Mouse (Mus musculus) kidney, embryonic 15.5 days (tissue): Measurements from ENCODE around the gene Ncoa3. TPM values are rescaled to one million over a fixed set of nuclear protein-coding genes. Genes with fewer than 3 reads are reported as not detected.
A peak's percentile ranks its signal among the peaks of the same experiment; 100 is the strongest.

Source experiments
- ATAC-seq: fragments of 200-750 bp; cut with Nextera tagmentation; replicated peaks from 2 replicates; pipeline ENCODE4 v1.8.0; 2017; ENCODE audit warnings: moderate TSS enrichment; ENCODE audit not compliant: low FRiP score
- H3K27ac ChIP-seq: fragments of 300-500 bp; sonication (generic); 2 replicates; pipeline ENCODE4 v1.5.1; 2015; ENCODE audit warnings: mild to moderate bottlenecking, inconsistent platforms
- H3K27me3 ChIP-seq: fragments of 300-500 bp; sonication (generic); 2 replicates; pipeline ENCODE4 v1.6.1; 2015; ENCODE audit warnings: inconsistent platforms
- H3K36me3 ChIP-seq: fragments of 300-500 bp; sonication (generic); 2 replicates; pipeline ENCODE4 v1.6.1; 2015; ENCODE audit warnings: inconsistent platforms
- H3K4me1 ChIP-seq: fragments of 300-500 bp; sonication (generic); 2 replicates; pipeline ENCODE4 v1.6.1; 2015; ENCODE audit warnings: inconsistent platforms
- H3K4me2 ChIP-seq: fragments of 300-500 bp; sonication (generic); 2 replicates; pipeline ENCODE4 v1.6.1; 2015; ENCODE audit warnings: moderate library complexity, mild to moderate bottlenecking, inconsistent platforms
- H3K4me3 ChIP-seq: fragments of 300-500 bp; sonication (generic); replicated peaks from 2 replicates; pipeline ENCODE4 v1.5.1; 2015; ENCODE audit warnings: mild to moderate bottlenecking, inconsistent platforms
- H3K9ac ChIP-seq: fragments of 300-500 bp; sonication (generic); 2 replicates; pipeline ENCODE4 v1.6.1; 2015; ENCODE audit warnings: mild to moderate bottlenecking, inconsistent platforms
- H3K9me3 ChIP-seq: fragments of 300-500 bp; sonication (generic); replicated peaks from 2 replicates; pipeline ENCODE4 v1.6.1; 2016; ENCODE audit warnings: inconsistent platforms
- WGBS: fragments of 180-500 bp; shearing (Covaris S2); methylation state at CpG from one replicate; pipeline ENCODE4 v1.1.7; 2015; ENCODE audit warnings: mixed read lengths; 5-methylcytosine and 5-hydroxymethylcytosine counted together
- polyA plus RNA-seq: library from polyadenylated mRNA; unstranded; fragments of >200 nt; fragmentation: Nextera tagmentation; extraction: Ambion mirVana; gene quantifications from 2 replicates; pipeline ENCODE4 v1.2.1, GENCODE M21; 2015

Gene Ncoa3
- polyA plus RNA-seq, 1 experiment from 2014 or later: 19.2 TPM

DNA sequence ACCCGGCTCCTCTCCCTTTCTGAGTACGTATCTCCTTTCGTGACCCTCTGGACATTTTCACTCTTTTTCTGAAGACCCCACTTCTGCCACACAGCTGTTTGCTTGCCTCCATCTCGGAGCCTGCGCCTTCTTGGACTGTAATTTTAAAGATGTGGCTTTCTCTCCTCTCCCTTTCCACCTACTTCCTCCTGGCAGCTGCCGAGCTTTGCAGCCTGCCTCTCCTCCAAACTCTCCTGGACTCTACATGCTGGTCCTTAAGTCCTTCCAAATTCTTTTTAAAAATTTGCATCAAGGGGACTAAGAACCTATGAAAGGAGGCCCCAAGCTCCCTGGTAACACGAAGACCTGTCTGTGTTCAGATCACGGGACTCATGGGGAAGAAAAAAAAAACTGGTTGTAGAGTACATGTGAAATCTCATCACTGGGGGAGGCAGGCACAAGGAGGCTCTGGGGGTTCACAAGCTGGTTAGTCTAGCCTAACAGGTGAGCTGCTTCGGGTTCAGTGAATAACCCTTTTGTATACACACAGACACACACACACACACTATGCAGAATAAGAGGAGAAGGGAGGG is 35.1 kb upstream of the Ncoa3 start:
- no peak overlapping the region for H3K9ac ChIP-seq

DNA sequence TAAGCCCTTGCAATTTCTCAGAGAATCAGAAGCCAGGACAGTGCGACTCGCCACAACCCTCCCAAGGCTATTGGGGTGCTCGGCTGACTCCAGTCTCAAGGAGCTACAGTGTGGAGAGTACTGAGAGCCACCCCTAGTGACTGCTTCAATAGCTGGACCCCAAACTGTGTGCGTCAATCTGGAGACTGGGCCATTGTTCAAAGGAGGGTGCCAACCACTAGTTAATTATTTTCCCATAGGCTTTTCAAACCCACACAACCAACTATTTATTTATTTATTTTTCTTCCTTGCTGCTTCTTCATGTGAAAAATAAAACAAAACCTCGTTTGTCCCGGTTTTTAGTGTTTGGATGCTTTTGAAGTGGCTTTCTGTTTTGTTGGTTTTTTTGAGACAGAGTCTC is 33.9 kb upstream of the Ncoa3 start:
- H3K9ac ChIP-seq: no peak overlapping the region
- no peaks in the 10 kb centered on the region for H3K27me3 ChIP-seq
- no peak overlapping the region for H3K4me3 ChIP-seq
- WGBS: 80% methylated on average over 6 of the region's 6 CpGs
- peaks cover 24% of the 10 kb centered on the region for H3K4me1 ChIP-seq
- H3K4me2 ChIP-seq: no peak overlapping the region
- no peak for ATAC-seq
- no peaks in the 10 kb centered on the region for H3K9me3 ChIP-seq
- H3K27ac ChIP-seq: no peak overlapping the region
- no peaks in the 10 kb centered on the region for H3K36me3 ChIP-seq

More for the DNA sequence above, 35.1 kb upstream of the Ncoa3 start:
- Histone ChIP-seq H3K9me3 (no peaks in the 10 kb centered on the region), H3K4me2 (no peak overlapping the region), H3K27me3 (no peaks in the 10 kb centered on the region), H3K36me3 (no peaks in the 10 kb centered on the region), H3K4me1 (peaks cover 24% of the 10 kb centered on the region), H3K27ac (no peak overlapping the region), H3K4me3 (no peak overlapping the region)
- no peak for ATAC-seq
- 74% methylated on average over 9 of the region's 9 CpGs for WGBS

DNA sequence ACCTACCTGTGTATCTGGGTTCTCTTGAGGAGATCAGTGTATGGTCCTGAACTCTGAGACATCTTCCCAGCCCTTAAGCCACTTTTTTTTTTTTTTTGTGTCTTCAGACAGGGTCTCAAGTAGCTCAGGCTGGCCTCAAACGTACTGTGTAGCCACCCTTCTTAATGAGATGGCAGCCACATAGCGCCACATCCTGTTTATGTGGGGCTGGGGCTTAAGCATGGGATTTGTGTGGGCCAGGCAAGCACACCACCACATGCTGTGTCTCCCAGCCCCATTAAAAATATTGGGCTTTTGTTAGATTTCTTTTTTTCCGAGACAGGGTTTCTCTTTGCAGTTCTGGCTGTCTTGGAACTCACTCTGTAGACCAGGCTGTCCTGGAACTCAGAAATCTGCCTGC is 31.7 kb upstream of the Ncoa3 start:
- peaks cover 22% of the 10 kb centered on the region for H3K4me1 ChIP-seq

DNA sequence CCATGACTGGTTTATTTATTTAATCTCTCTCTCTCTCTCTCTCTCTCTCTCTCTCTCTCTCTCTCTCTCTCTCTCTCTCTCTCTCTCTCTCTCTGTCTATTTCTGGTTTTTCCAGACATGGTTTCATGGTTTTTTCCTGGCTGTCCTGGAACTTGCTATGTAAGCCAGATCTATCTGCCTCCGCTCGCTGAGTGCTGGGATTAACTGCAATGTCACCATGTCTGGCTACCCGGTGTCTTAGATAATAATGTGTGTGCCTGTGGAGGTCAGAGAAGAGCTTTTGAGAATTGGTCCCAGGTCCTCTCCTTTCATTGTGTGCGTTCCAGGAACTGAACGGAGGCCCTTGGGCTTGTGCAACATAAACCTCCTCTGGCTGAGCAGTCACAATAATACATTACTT is 29.6 kb upstream of the Ncoa3 start:
- Histone ChIP-seq H3K9me3 (no peaks in the 10 kb centered on the region), H3K36me3 (no peaks in the 10 kb centered on the region), H3K4me2 (no peak overlapping the region), H3K27ac (no peak overlapping the region), H3K4me3 (no peak overlapping the region), H3K27me3 (no peaks in the 10 kb centered on the region), H3K4me1 (peaks cover 17% of the 10 kb centered on the region), H3K9ac (no peak overlapping the region)
- ATAC-seq: no peak
- WGBS: 78% methylated on average over 5 of the region's 5 CpGs

More for the DNA sequence above, 31.7 kb upstream of the Ncoa3 start:
- no peak overlapping the region for H3K4me3 ChIP-seq
- no peak overlapping the region for H3K4me2 ChIP-seq
- ATAC-seq: no peak
- no peak overlapping the region for H3K9ac ChIP-seq
- no peaks in the 10 kb centered on the region for H3K9me3 ChIP-seq
- H3K36me3 ChIP-seq: no peaks in the 10 kb centered on the region
- whole genome bisulfite sequencing: 83% methylated on average over 3 of the region's 3 CpGs
- no peaks in the 10 kb centered on the region for H3K27me3 ChIP-seq
- H3K27ac ChIP-seq: no peak overlapping the region

DNA sequence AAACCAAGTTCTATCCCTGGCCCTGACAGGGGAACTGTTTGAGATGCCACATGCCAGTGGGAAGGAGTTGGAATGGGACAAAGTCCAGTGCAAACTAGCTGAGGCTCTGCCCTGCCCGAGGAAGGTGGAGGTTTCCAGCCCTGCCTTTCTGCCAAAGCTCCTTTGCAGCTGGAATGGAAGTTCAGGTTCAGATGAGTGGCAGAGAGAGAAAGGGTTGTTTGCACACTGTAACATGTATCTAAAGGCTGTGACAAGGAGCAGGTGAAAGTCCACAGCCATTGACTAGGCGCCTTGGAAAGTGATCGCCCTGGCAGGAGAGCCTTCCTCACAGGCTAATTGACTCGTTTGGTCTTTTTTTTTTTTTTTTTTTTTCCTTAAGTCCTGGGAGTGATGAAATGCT is 28.3 kb upstream of the Ncoa3 start:
- H3K4me3 ChIP-seq: no peak overlapping the region
- WGBS: 29% methylated on average over 4 of the region's 4 CpGs
- H3K27me3 ChIP-seq: no peaks in the 10 kb centered on the region
- no peaks in the 10 kb centered on the region for H3K36me3 ChIP-seq
- ATAC-seq: no peak
- H3K9me3 ChIP-seq: no peaks in the 10 kb centered on the region
- H3K4me2 ChIP-seq: no peak overlapping the region
- H3K27ac ChIP-seq: peak overlapping the region; percentile 56
- no peak overlapping the region for H3K9ac ChIP-seq
- peaks cover 21% of the 10 kb centered on the region for H3K4me1 ChIP-seq

DNA sequence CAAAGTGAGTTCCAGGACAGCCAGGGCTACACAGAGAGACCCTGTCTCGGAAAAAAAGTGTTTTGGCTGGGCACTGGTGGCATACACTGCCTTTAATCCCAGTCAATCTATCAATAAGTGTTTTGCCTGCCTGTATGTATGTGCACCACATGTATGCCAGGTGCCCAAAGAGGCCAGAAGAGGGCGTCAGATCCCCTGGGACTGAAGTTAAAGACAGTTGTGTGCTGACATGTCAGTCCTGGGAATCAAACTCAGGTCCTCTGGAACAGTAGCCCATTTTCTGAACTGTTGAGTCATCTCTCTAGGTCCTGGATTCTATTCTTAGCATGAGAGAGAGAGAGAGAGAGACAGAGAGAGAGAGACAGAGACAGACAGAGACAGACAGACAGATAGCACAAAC is 25.4 kb upstream of the Ncoa3 start:
- Histone ChIP-seq H3K9me3 (no peaks in the 10 kb centered on the region), H3K4me3 (no peak overlapping the region), H3K27me3 (no peaks in the 10 kb centered on the region), H3K36me3 (no peaks in the 10 kb centered on the region), H3K27ac (no peak overlapping the region), H3K4me1 (peaks cover 27% of the 10 kb centered on the region), H3K4me2 (no peak overlapping the region), H3K9ac (no peak overlapping the region)
- 89% methylated on average over 2 of the region's 2 CpGs for WGBS
- no peak for ATAC-seq

DNA sequence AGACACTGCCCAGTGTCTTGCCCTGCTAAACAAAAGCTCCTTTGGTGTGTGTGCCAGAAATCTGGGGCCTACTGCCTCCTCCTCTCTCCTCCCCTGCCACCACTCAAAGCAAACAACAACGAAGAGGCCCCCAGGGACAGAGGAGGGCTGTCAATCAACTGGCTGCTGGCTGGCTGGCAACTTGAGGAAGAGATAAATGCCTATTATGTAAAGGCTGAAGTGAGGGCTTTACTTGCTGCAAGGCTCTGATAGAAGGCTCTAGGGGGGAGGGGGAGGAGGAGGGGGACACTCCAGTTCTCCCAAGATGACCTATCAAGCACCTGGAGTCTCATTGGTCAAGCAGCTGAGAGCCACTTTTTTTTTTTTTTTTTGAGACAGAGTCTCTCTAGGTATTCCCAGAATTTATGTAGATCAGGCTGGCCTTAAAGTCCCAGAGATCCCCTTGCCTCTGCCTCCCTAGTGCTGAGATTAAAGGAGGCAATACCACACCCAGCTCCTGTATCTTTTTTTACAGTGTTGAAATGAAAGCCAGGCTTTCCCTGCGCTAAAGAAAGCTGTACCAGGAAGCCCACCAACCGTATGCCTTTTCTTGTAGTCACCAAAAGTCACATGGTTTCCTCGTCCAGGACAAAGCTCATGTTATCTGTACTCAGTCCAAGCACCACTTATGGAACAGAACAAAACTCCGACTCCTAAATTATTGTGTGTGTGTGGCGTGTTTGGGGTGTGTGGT is 24.4 kb upstream of the Ncoa3 start:
- H3K9me3 ChIP-seq: no peaks in the 10 kb centered on the region
- no peak overlapping the region for H3K4me3 ChIP-seq
- H3K27ac ChIP-seq: peak overlapping the region; percentile 22; the same call in 1 of the 2 replicates
- no peak overlapping the region for H3K9ac ChIP-seq
- H3K27me3 ChIP-seq: no peaks in the 10 kb centered on the region
- no peaks in the 10 kb centered on the region for H3K36me3 ChIP-seq
- H3K4me1 ChIP-seq: peaks cover 27% of the 10 kb centered on the region
- ATAC-seq: no peak
- no peak overlapping the region for H3K4me2 ChIP-seq
- 65% methylated on average over 6 of the region's 6 CpGs for WGBS

DNA sequence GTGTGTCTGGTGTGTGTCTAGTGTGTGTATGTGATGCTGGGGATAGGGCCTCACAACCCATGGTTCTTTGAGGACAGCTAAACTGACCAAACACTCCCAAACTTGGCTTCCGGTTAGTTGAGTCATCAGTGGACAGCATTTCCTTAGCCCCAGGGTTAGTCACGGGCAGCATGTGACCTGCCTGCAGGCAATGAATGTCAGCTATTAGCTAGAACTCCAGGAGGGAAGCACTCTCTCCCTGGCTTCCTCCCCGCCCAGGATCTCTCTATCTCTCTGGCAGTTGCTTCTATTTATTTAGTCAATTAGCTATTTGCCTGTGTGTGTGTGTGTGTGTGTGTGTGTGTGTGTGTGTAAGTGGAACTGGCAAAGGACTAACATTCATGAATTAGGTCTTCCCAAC is 23.6 kb upstream of the Ncoa3 start:
- H3K36me3 ChIP-seq: no peaks in the 10 kb centered on the region
- WGBS: 35% methylated on average over 3 of the region's 3 CpGs
- H3K4me3 ChIP-seq: no peak overlapping the region
- peaks cover 27% of the 10 kb centered on the region for H3K4me1 ChIP-seq
- H3K9me3 ChIP-seq: no peaks in the 10 kb centered on the region
- peak overlapping the region; percentile 18; the same call in 1 of the 2 replicates for H3K27ac ChIP-seq
- no peaks in the 10 kb centered on the region for H3K27me3 ChIP-seq
- ATAC-seq: no peak; the same call in 1 of the 2 replicates
- H3K4me2 ChIP-seq: no peak overlapping the region
- no peak overlapping the region for H3K9ac ChIP-seq

DNA sequence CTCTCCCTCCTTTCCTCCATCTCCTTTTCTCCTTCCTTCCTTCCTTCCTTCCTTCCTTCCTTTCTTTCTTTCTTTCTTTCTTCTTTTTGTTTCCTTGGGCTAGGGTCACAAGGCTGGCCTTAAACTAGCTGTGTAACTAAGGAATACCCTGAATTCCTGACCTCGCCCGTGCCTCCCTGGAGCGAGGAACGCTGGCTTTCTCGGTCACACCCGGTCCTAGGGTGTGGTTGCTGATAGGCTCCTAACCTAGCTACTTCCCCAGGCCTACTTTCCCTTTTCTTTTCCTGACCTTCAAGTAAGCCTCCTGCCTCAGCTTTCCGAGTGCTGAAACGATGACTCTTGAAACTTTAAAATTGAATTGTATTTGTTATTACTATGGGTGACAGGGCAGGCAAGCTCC is 23.0 kb upstream of the Ncoa3 start:
- WGBS: 52% methylated on average over 8 of the region's 8 CpGs

DNA sequence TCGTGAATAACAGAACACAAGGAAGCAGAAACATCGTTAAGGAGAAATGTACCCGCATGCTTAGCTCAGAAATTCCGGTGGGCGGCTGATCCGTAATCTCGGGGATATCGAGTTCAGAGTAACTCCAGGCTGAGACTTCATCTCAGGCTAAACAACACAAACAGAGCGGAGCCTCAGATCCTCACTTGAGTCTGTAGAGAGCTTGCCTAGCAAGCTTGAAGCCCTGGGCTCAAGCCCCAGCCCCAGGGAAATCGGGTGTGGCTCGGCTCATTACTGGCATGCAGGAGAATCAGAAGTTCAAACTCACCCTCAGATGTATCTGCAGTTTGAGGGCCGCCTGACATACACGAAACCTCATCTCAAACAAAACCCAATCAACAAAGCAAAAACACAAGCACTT is 22.5 kb upstream of the Ncoa3 start:
- H3K9me3 ChIP-seq: no peaks in the 10 kb centered on the region
- no peak for ATAC-seq
- H3K4me1 ChIP-seq: peaks cover 17% of the 10 kb centered on the region
- no peak overlapping the region for H3K4me3 ChIP-seq
- no peaks in the 10 kb centered on the region for H3K27me3 ChIP-seq
- no peak overlapping the region for H3K9ac ChIP-seq
- WGBS: 75% methylated on average over 13 of the region's 13 CpGs
- H3K27ac ChIP-seq: no peak overlapping the region
- no peaks in the 10 kb centered on the region for H3K36me3 ChIP-seq
- no peak overlapping the region for H3K4me2 ChIP-seq

More for the DNA sequence above, 23.0 kb upstream of the Ncoa3 start:
- Histone ChIP-seq H3K36me3 (no peaks in the 10 kb centered on the region), H3K4me3 (no peak overlapping the region), H3K9ac (no peak overlapping the region), H3K9me3 (no peaks in the 10 kb centered on the region), H3K4me1 (peaks cover 22% of the 10 kb centered on the region), H3K27ac (peak overlapping the region; percentile 18; the same call in 1 of the 2 replicates), H3K27me3 (no peaks in the 10 kb centered on the region), H3K4me2 (no peak overlapping the region)
- no peak for ATAC-seq

DNA sequence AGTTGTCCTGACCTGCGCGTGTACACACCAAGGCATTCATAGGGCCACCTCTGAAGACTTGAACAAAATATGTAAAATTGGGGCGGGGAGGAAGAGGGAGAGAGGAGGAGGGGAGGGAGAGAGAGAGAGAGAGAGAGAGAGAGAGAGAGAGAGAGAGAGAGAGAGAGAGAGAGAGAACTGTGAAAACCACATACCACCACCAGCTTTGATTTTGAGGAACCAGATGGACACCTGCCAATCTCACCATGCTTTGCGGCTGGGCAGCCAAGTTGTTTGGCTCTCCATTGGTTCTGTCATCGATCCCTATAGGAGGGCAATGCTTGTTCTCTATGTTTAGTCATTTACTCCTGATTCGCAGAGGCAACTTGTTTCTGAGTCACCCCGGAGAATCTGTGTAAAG is 21.7 kb upstream of the Ncoa3 start:
- Histone ChIP-seq H3K27me3 (no peaks in the 10 kb centered on the region), H3K9me3 (no peaks in the 10 kb centered on the region), H3K36me3 (no peaks in the 10 kb centered on the region), H3K4me3 (no peak overlapping the region), H3K9ac (no peak overlapping the region), H3K27ac (no peak overlapping the region), H3K4me2 (no peak overlapping the region), H3K4me1 (peaks cover 17% of the 10 kb centered on the region)
- 87% methylated on average over 7 of the region's 7 CpGs for WGBS
- no peak for ATAC-seq

DNA sequence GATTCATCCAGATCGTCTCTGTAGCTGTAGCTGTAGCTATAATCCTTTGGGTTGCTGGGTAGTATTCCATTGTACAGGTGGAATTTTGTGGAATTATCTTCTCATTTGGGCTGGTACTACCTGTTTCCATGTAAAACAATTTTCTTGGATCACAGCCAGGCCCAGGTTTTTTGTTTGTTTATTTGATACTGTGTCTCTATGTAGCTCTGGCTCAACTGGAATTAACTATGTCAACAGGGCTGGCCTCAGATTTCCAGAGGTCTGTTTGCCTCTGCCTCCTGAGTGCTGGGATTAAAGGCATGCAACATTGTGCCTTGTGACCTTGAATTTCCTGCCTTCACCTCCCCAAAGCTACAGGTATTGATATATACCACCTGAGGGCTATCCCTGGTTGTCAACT is 18.1 kb upstream of the Ncoa3 start:
- Histone ChIP-seq H3K4me2 (no peak overlapping the region), H3K9ac (no peak overlapping the region)

More for the DNA sequence above, 18.1 kb upstream of the Ncoa3 start:
- 89% methylated on average over 1 of the region's 1 CpGs for WGBS
- no peak overlapping the region for H3K27ac ChIP-seq
- no peaks in the 10 kb centered on the region for H3K9me3 ChIP-seq
- no peaks in the 10 kb centered on the region for H3K27me3 ChIP-seq
- H3K4me1 ChIP-seq: peaks cover 3% of the 10 kb centered on the region; the same call in 1 of the 2 replicates
- no peak overlapping the region for H3K4me3 ChIP-seq
- ATAC-seq: no peak
- no peaks in the 10 kb centered on the region for H3K36me3 ChIP-seq
